Mouse (Mus musculus) intestine, embryonic 15.5 days (tissue): ENCODE results near the gene Hecw2. TPM values are rescaled to one million over a fixed set of nuclear protein-coding genes. Genes with fewer than 3 reads are reported as not detected.
A peak's percentile ranks its signal among the peaks of the same experiment; 100 is the strongest.

Source experiments
- ATAC-seq: fragments of 200-750 bp; cut with Nextera tagmentation; 2 replicates; pipeline ENCODE4 v1.8.0; 2017; ENCODE audit warnings: moderate TSS enrichment, moderate library complexity
- H3K27ac ChIP-seq: fragments of 300-500 bp; sonication (generic); 2 replicates; pipeline ENCODE4 v1.5.1; 2015; ENCODE audit warnings: mild to moderate bottlenecking, inconsistent platforms
- H3K27me3 ChIP-seq: fragments of 300-500 bp; sonication (generic); replicated peaks from 2 replicates; pipeline ENCODE4 v1.6.1; 2015; ENCODE audit warnings: inconsistent platforms
- H3K36me3 ChIP-seq: fragments of 300-500 bp; sonication (generic); 2 replicates; pipeline ENCODE4 v1.6.1; 2015; ENCODE audit warnings: inconsistent platforms
- H3K4me1 ChIP-seq: fragments of 300-500 bp; sonication (generic); replicated peaks from 2 replicates; pipeline ENCODE4 v1.6.1; 2015; ENCODE audit warnings: inconsistent platforms
- H3K4me2 ChIP-seq: fragments of 300-500 bp; sonication (generic); replicated peaks from 2 replicates; pipeline ENCODE4 v1.6.1; 2015; ENCODE audit warnings: mild to moderate bottlenecking, inconsistent platforms
- H3K4me3 ChIP-seq: fragments of 300-500 bp; sonication (generic); replicated peaks from 2 replicates; pipeline ENCODE4 v1.5.1; 2015; ENCODE audit warnings: inconsistent platforms
- H3K9ac ChIP-seq: fragments of 300-500 bp; sonication (generic); 2 replicates; pipeline ENCODE4 v1.6.1; 2015; ENCODE audit warnings: inconsistent platforms
- H3K9me3 ChIP-seq: fragments of 300-500 bp; sonication (generic); 2 replicates; pipeline ENCODE4 v1.6.1; 2016; ENCODE audit warnings: inconsistent platforms
- WGBS: fragments of 180-500 bp; shearing (Covaris S2); methylation state at CpG from one replicate; pipeline ENCODE4 v1.1.7; 2015; 5-methylcytosine and 5-hydroxymethylcytosine counted together
- polyA plus RNA-seq: library from polyadenylated mRNA; unstranded; fragments of >200 nt; fragmentation: Nextera tagmentation; extraction: Ambion mirVana; gene quantifications from 2 replicates; pipeline ENCODE4 v1.2.1, GENCODE M21; 2015

Gene Hecw2
- polyA plus RNA-seq, 1 experiment from 2014 or later, result 1.8 TPM

GRCm38 (mm10) chr1:54009418-54010064 lies 185.4 kb downstream of the Hecw2 start:
- Histone ChIP-seq H3K36me3 (no peaks in the 10 kb centered on the region), H3K4me2 (no peak overlapping the region), H3K4me1 (no peaks in the 10 kb centered on the region), H3K4me3 (no peak overlapping the region), H3K27me3 (no peaks in the 10 kb centered on the region), H3K27ac (no peak overlapping the region), H3K9ac (no peak overlapping the region), H3K9me3 (no peaks in the 10 kb centered on the region)
- no peak for ATAC-seq
- 85% methylated on average over 6 of the region's 6 CpGs for WGBS

DNA sequence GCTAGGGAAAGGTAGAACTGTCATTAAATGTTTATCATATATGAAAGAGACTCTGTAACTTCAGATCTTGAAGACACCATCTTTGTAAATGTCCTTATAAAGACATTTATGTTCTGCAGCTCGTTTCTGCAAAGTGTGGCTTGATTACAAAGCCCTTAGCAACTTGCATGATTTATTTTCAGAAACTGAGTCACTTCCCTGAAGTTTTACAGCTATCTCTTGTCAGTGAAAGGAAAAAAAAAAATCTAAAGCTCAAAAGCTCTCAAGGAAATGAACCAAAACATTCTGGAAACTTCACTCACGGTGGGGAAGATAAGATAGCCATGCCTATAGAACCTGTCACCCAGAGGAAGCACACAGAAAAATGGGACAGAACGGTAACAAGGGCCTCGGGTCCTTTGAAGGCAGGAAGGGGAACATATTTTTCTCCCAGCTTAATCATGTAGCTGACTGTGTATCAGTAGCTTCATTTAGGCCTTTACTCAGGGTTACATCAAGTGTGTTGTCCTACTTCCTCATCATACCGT lies 189.0 kb downstream of the Hecw2 start:
- WGBS, result 40% methylated on average over 5 of the region's 5 CpGs
- Histone ChIP-seq H3K9me3 (no peaks in the 10 kb centered on the region), H3K4me2 (no peak overlapping the region), H3K36me3 (no peaks in the 10 kb centered on the region), H3K4me1 (no peaks in the 10 kb centered on the region), H3K27ac (no peak overlapping the region), H3K4me3 (no peak overlapping the region), H3K9ac (no peak overlapping the region), H3K27me3 (no peaks in the 10 kb centered on the region)
- ATAC-seq, result no peak

DNA sequence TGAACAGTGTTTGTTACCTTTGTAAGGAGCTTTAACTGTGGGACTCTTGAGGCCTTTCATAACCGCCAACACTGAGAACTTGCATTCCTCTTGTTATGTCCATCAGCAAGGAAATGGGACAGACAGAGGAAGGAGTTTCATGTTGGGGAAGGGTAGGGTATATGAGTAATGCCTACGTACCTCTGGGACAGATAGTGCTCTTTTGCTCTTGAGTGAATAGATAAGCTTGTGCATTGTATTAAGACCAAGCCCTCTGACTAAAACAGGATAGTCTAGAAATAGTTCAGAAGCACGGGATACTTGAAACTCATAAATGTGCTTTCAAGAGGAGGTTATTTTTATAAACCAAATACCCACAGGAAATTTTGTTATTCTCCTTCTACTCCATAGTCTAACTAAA lies 191.7 kb downstream of the Hecw2 start:
- no peaks in the 10 kb centered on the region for H3K4me1 ChIP-seq
- H3K36me3 ChIP-seq, result no peaks in the 10 kb centered on the region
- WGBS, result 76% methylated on average over 3 of the region's 3 CpGs
- H3K9ac ChIP-seq, result no peak overlapping the region
- ATAC-seq, result no peak
- no peak overlapping the region for H3K4me3 ChIP-seq
- no peak overlapping the region for H3K27ac ChIP-seq
- no peaks in the 10 kb centered on the region for H3K9me3 ChIP-seq
- no peaks in the 10 kb centered on the region for H3K27me3 ChIP-seq
- no peak overlapping the region for H3K4me2 ChIP-seq

- Histone ChIP-seq H3K27me3 (no peaks in the 10 kb centered on the region), H3K27ac (no peak overlapping the region), H3K9me3 (no peaks in the 10 kb centered on the region), H3K4me1 (no peaks in the 10 kb centered on the region), H3K9ac (no peak overlapping the region), H3K36me3 (no peaks in the 10 kb centered on the region), H3K4me2 (no peak overlapping the region), H3K4me3 (no peak overlapping the region)
- no peak for ATAC-seq
- WGBS, result 86% methylated on average over 2 of the region's 2 CpGs
Measured at GRCm38 (mm10) chr1:54002077-54002476, 192.9 kb downstream of the Hecw2 start.

DNA sequence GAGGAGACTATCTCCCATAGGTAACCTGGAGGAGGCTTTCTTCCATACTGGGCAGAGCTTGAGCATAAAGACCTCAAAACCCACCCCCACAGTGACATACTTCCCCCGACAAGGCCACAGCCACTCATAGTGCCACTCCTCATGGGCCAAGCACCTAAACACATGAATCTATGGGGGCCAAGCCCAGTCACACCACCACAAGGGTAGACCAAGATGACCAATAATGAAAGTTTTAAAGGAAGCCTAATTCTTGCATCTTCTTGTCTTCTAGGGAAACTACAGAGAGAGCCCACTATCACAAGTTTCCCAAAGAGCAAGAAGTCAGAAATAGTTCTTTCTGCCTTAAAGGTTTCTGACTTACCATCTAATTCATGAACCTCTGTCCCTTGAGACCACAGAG lies 197.7 kb downstream of the Hecw2 start:
- WGBS, result 88% methylated on average over 1 of the region's 1 CpGs
- Histone ChIP-seq H3K27me3 (no peaks in the 10 kb centered on the region), H3K4me1 (no peaks in the 10 kb centered on the region), H3K27ac (no peak overlapping the region), H3K4me3 (no peak overlapping the region), H3K9ac (no peak overlapping the region), H3K36me3 (no peaks in the 10 kb centered on the region), H3K9me3 (no peaks in the 10 kb centered on the region), H3K4me2 (no peak overlapping the region)
- no peak for ATAC-seq

GRCm38 (mm10) chr1:53986185-53986892 lies 208.6 kb downstream of the Hecw2 start:
- H3K27ac ChIP-seq, result no peak overlapping the region
- 57% methylated on average over 8 of the region's 8 CpGs for WGBS
- no peak overlapping the region for H3K9ac ChIP-seq
- no peak for ATAC-seq
- no peaks in the 10 kb centered on the region for H3K36me3 ChIP-seq
- H3K9me3 ChIP-seq, result no peaks in the 10 kb centered on the region
- H3K27me3 ChIP-seq, result no peaks in the 10 kb centered on the region
- no peaks in the 10 kb centered on the region for H3K4me1 ChIP-seq
- no peak overlapping the region for H3K4me3 ChIP-seq
- H3K4me2 ChIP-seq, result no peak overlapping the region

DNA sequence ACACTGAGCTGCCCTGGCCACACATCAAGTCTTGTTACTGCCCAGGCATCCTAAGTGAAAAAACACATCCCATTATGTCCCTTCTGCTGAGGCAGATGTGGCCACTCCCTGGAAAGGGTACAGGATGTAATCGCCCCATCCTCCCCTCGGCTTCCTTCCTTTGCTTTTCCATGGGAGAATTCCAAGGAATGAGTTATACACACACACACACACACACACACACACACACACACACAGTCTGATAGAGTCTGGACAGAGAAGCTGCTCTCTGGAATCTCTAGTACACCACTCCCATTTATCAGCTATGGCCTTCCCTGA lies 216.5 kb downstream of the Hecw2 start:
- H3K27ac ChIP-seq, result 0 out of 2 replicates have a peak overlapping the region, but pooled peaks have one; percentile 32
- H3K9ac ChIP-seq, result no peak overlapping the region
- H3K27me3 ChIP-seq, result no peaks in the 10 kb centered on the region
- no peaks in the 10 kb centered on the region for H3K36me3 ChIP-seq
- 79% methylated on average over 2 of the region's 2 CpGs for WGBS
- H3K4me2 ChIP-seq, result no peak overlapping the region
- no peak overlapping the region for H3K4me3 ChIP-seq
- H3K9me3 ChIP-seq, result no peaks in the 10 kb centered on the region
- H3K4me1 ChIP-seq, result no peaks in the 10 kb centered on the region
- no peak for ATAC-seq

GRCm38 (mm10) chr1:53977806-53978513 lies 217.0 kb downstream of the Hecw2 start:
- H3K27me3 ChIP-seq, result no peaks in the 10 kb centered on the region
- H3K36me3 ChIP-seq, result no peaks in the 10 kb centered on the region
- no peak for ATAC-seq
- WGBS, result 66% methylated on average over 8 of the region's 8 CpGs
- H3K9me3 ChIP-seq, result no peaks in the 10 kb centered on the region
- no peak overlapping the region for H3K9ac ChIP-seq
- no peak overlapping the region for H3K4me3 ChIP-seq
- peak overlapping the region; percentile 32; the same call in 1 of the 2 replicates for H3K27ac ChIP-seq
- H3K4me2 ChIP-seq, result no peak overlapping the region
- H3K4me1 ChIP-seq, result no peaks in the 10 kb centered on the region

GRCm38 (mm10) chr1:53976721-53977120 lies 218.2 kb downstream of the Hecw2 start:
- H3K4me1 ChIP-seq, result no peaks in the 10 kb centered on the region
- no peaks in the 10 kb centered on the region for H3K9me3 ChIP-seq
- WGBS, result 92% methylated on average over 5 of the region's 5 CpGs
- H3K4me2 ChIP-seq, result no peak overlapping the region
- no peaks in the 10 kb centered on the region for H3K36me3 ChIP-seq
- ATAC-seq, result no peak
- H3K4me3 ChIP-seq, result no peak overlapping the region
- H3K27ac ChIP-seq, result no peak overlapping the region
- H3K27me3 ChIP-seq, result no peaks in the 10 kb centered on the region
- H3K9ac ChIP-seq, result no peak overlapping the region

DNA sequence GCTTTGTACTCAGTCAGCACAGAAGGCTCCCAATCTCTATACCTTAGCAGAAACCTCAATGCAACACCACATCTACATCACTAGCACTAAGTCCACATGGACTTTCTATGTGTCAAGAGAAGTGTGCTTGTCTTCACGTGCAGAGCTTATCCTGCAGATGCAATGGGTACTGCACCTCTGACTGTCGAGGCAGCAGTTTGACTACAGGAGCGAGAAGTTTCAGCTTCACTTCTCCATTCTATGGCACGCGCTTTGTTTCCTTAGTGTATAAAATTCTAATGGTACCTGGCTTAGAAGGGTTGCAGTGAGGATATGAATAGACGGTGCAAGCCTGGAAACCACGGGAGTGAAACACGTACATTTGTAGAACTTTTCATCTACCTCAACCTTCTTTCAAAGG lies 218.9 kb downstream of the Hecw2 start:
- no peak overlapping the region for H3K4me2 ChIP-seq
- 89% methylated on average over 8 of the region's 8 CpGs for WGBS
- H3K27me3 ChIP-seq, result no peaks in the 10 kb centered on the region
- H3K9ac ChIP-seq, result no peak overlapping the region
- ATAC-seq, result no peak
- H3K4me3 ChIP-seq, result no peak overlapping the region
- H3K36me3 ChIP-seq, result no peaks in the 10 kb centered on the region
- H3K9me3 ChIP-seq, result no peaks in the 10 kb centered on the region
- no peaks in the 10 kb centered on the region for H3K4me1 ChIP-seq
- no peak overlapping the region for H3K27ac ChIP-seq

- no peaks in the 10 kb centered on the region for H3K27me3 ChIP-seq
- H3K4me2 ChIP-seq, result no peak overlapping the region
- no peaks in the 10 kb centered on the region for H3K9me3 ChIP-seq
- H3K4me3 ChIP-seq, result no peak overlapping the region
- no peak for ATAC-seq
- no peak overlapping the region for H3K9ac ChIP-seq
- WGBS, result 49% methylated on average over 5 of the region's 5 CpGs
- H3K27ac ChIP-seq, result no peak overlapping the region
- no peaks in the 10 kb centered on the region for H3K4me1 ChIP-seq
- no peaks in the 10 kb centered on the region for H3K36me3 ChIP-seq
Measured at GRCm38 (mm10) chr1:53974941-53975340, 220.0 kb downstream of the Hecw2 start.

DNA sequence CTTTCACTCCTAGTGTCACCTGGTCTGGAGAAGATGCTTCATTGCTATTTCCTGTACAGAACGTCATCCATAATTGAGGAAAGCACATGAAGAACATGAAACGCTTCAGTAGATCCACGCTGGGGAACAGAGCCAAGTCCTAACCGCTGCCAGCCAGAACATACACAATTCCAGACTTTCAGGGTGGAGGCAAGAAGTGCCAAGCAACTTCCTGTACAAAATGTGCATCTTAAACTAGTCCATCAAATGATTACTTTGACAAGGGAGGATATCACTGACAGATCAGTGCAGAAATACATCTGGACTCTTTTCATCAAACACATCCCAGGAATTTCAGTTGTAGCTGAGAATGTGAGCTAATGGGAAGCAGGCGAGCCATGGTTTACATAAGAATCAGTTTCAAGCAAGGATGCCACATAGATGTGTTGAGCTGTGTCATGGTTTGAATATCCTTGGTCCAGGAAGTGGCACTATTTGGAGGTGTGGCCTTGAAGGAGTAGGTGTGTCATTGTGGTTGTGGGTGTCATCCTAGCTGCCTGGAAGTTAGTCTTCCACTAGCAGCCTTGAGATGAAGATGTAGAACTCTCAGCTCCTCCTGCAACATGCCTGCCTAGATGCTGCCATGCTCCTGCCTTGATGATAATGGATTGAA lies 224.5 kb downstream of the Hecw2 start:
- 72% methylated on average over 5 of the region's 5 CpGs for WGBS
- Histone ChIP-seq H3K27me3 (no peaks in the 10 kb centered on the region), H3K27ac (no peak overlapping the region), H3K9ac (no peak overlapping the region), H3K4me3 (no peak overlapping the region), H3K4me2 (no peak overlapping the region), H3K36me3 (no peaks in the 10 kb centered on the region), H3K4me1 (no peaks in the 10 kb centered on the region), H3K9me3 (no peaks in the 10 kb centered on the region)
- no peak for ATAC-seq
